Mouse (Mus musculus) embryonic facial prominence, embryonic 13.5 days (tissue): Measurements from ENCODE around the gene Phf7. TPM values are rescaled to one million over a fixed set of nuclear protein-coding genes. Genes with fewer than 3 reads are reported as not detected.

Experiments
- ATAC-seq: fragments of 200-750 bp; cut with Nextera tagmentation; 2 replicates; pipeline ENCODE4 v1.8.0; 2017; ENCODE audit warnings: low read depth; ENCODE audit not compliant: insufficient number of reproducible peaks, insufficient read depth, low FRiP score, low TSS enrichment
- H3K27ac ChIP-seq: fragments of 300-500 bp; sonication (generic); 2 replicates; pipeline ENCODE4 v1.5.1; 2015; ENCODE audit warnings: moderate library complexity, mild to moderate bottlenecking, inconsistent platforms
- H3K27me3 ChIP-seq: fragments of 300-500 bp; sonication (generic); 2 replicates; pipeline ENCODE4 v1.6.1; 2015; ENCODE audit warnings: mild to moderate bottlenecking, inconsistent platforms
- H3K36me3 ChIP-seq: fragments of 300-500 bp; sonication (generic); 2 replicates; pipeline ENCODE4 v1.6.1; 2015; ENCODE audit warnings: mild to moderate bottlenecking, inconsistent platforms
- H3K4me1 ChIP-seq: fragments of 300-500 bp; sonication (generic); 2 replicates; pipeline ENCODE4 v1.6.1; 2015; ENCODE audit warnings: inconsistent platforms
- H3K4me2 ChIP-seq: fragments of 300-500 bp; sonication (generic); 2 replicates; pipeline ENCODE4 v1.6.1; 2015; ENCODE audit warnings: moderate library complexity, mild to moderate bottlenecking, inconsistent platforms
- H3K4me3 ChIP-seq: fragments of 300-500 bp; sonication (generic); 2 replicates; pipeline ENCODE4 v1.5.1; 2015; ENCODE audit warnings: mild to moderate bottlenecking, inconsistent platforms
- H3K9ac ChIP-seq: fragments of 300-500 bp; sonication (generic); 2 replicates; pipeline ENCODE4 v1.6.1; 2015; ENCODE audit warnings: mild to moderate bottlenecking, inconsistent platforms
- H3K9me3 ChIP-seq: fragments of 300-500 bp; sonication (generic); 2 replicates; pipeline ENCODE4 v1.6.1; 2016; ENCODE audit warnings: inconsistent platforms
- WGBS: fragments of 180-500 bp; shearing (Covaris S2); methylation state at CpG from one replicate; pipeline ENCODE4 v1.1.7; 2015; ENCODE audit warnings: mixed read lengths; 5-methylcytosine and 5-hydroxymethylcytosine counted together
- polyA plus RNA-seq: library from polyadenylated mRNA; unstranded; fragments of >200 nt; fragmentation: Nextera tagmentation; extraction: Ambion mirVana; gene quantifications from 2 replicates; pipeline ENCODE4 v1.2.1, GENCODE M21; 2015

The Phf7 gene
- polyA plus RNA-seq = 12.4 and 14.3 TPM in 2 replicates

- peak; percentile 90 for ATAC-seq
- under 1% methylated on average over 75 of the region's 75 CpGs for WGBS
Measured at GRCm38 (mm10) chr14:31251084-31251604, at the start of gene Phf7, which contains the start of gene Bap1. Gene Phf7 (minus strand): TSS chr14:31251317. Gene Bap1 (plus strand): TSS chr14:31251450.

GRCm38 (mm10) chr14:31285728-31286127, 34.6 kb upstream of the Phf7 start:
- H3K4me1 ChIP-seq = no peaks in the 10 kb centered on the region
- H3K9ac ChIP-seq = no peak overlapping the region
- H3K4me3 ChIP-seq = no peak overlapping the region
- H3K27ac ChIP-seq = no peak overlapping the region
- no peaks in the 10 kb centered on the region for H3K36me3 ChIP-seq
- H3K4me2 ChIP-seq = no peak overlapping the region
- no peaks in the 10 kb centered on the region for H3K9me3 ChIP-seq
- 82% methylated on average over 8 of the region's 8 CpGs for WGBS
- H3K27me3 ChIP-seq = 0 out of 2 replicates have a peak, but pooled peaks cover 4% of the 10 kb centered on the region
- no peak for ATAC-seq

More at GRCm38 (mm10) chr14:31251084-31251604, at the start of gene Phf7, which contains the start of gene Bap1:
- Histone ChIP-seq H3K9me3 (no peaks in the 10 kb centered on the region), H3K4me3 (peak within 1 kb of the TSS; percentile 97), H3K27me3 (no peaks in the 10 kb centered on the region), H3K9ac (peak within 1 kb of the TSS; percentile 97), H3K36me3 (peaks cover 34% of the 10 kb centered on the region), H3K4me1 (peaks cover 16% of the 10 kb centered on the region), H3K4me2 (peak within 1 kb of the TSS; percentile 83), H3K27ac (peak within 1 kb of the TSS; percentile 95)

- no peak for ATAC-seq
- Histone ChIP-seq H3K27ac (no peak overlapping the region), H3K4me2 (no peak overlapping the region), H3K36me3 (no peaks in the 10 kb centered on the region), H3K4me1 (peaks cover 19% of the 10 kb centered on the region), H3K27me3 (no peaks in the 10 kb centered on the region), H3K9me3 (0 out of 2 replicates have a peak, but pooled peaks cover 3% of the 10 kb centered on the region), H3K4me3 (no peak overlapping the region), H3K9ac (no peak overlapping the region)
- 20% methylated on average over 7 of the region's 7 CpGs for WGBS
Measured at GRCm38 (mm10) chr14:31272164-31272563, 21.0 kb upstream of the Phf7 start.

- no peak overlapping the region for H3K4me2 ChIP-seq
Measured at GRCm38 (mm10) chr14:31271121-31271520, 20.0 kb upstream of the Phf7 start.

GRCm38 (mm10) chr14:31269456-31270100, 18.5 kb upstream of the Phf7 start:
- 14% methylated on average over 28 of the region's 28 CpGs for WGBS
- peaks cover 25% of the 10 kb centered on the region for H3K4me1 ChIP-seq
- H3K4me3 ChIP-seq = peak overlapping the region; percentile 42
- peak; percentile 85 for ATAC-seq
- H3K27me3 ChIP-seq = no peaks in the 10 kb centered on the region
- H3K4me2 ChIP-seq = peak overlapping the region; percentile 66
- no peaks in the 10 kb centered on the region for H3K9me3 ChIP-seq
- peak overlapping the region; percentile 76 for H3K27ac ChIP-seq
- H3K36me3 ChIP-seq = 0 out of 2 replicates have a peak, but pooled peaks cover 3% of the 10 kb centered on the region
- H3K9ac ChIP-seq = peak overlapping the region; percentile 68

More at GRCm38 (mm10) chr14:31271121-31271520, 20.0 kb upstream of the Phf7 start:
- H3K9me3 ChIP-seq = 0 out of 2 replicates have a peak, but pooled peaks cover 3% of the 10 kb centered on the region
- peaks cover 19% of the 10 kb centered on the region for H3K4me1 ChIP-seq
- H3K9ac ChIP-seq = no peak overlapping the region
- ATAC-seq = no peak
- H3K4me3 ChIP-seq = no peak overlapping the region
- 91% methylated on average over 6 of the region's 6 CpGs for WGBS
- 0 out of 2 replicates have a peak, but pooled peaks cover 3% of the 10 kb centered on the region for H3K36me3 ChIP-seq
- H3K27me3 ChIP-seq = no peaks in the 10 kb centered on the region
- H3K27ac ChIP-seq = no peak overlapping the region

- H3K27ac ChIP-seq = no peak overlapping the region
- ATAC-seq = no peak
- peaks cover 6% of the 10 kb centered on the region; the same call in 1 of the 2 replicates for H3K36me3 ChIP-seq
- H3K9ac ChIP-seq = peak overlapping the region; percentile 68; the same call in 1 of the 2 replicates
- no peaks in the 10 kb centered on the region for H3K9me3 ChIP-seq
- WGBS = 62% methylated on average over 9 of the region's 9 CpGs
- peak overlapping the region; percentile 66 for H3K4me2 ChIP-seq
- peaks cover 27% of the 10 kb centered on the region for H3K4me1 ChIP-seq
- H3K4me3 ChIP-seq = peak overlapping the region; percentile 42
- no peaks in the 10 kb centered on the region for H3K27me3 ChIP-seq
Measured at GRCm38 (mm10) chr14:31268301-31269001, 17.3 kb upstream of the Phf7 start.

- Histone ChIP-seq H3K36me3 (peaks cover 13% of the 10 kb centered on the region), H3K4me3 (no peak overlapping the region), H3K9ac (no peak overlapping the region), H3K9me3 (no peaks in the 10 kb centered on the region), H3K4me2 (no peak overlapping the region), H3K27me3 (no peaks in the 10 kb centered on the region), H3K27ac (no peak overlapping the region), H3K4me1 (peaks cover 27% of the 10 kb centered on the region)
- no peak for ATAC-seq
- WGBS = 85% methylated on average over 11 of the region's 11 CpGs
Measured at GRCm38 (mm10) chr14:31267649-31268048, 16.5 kb upstream of the Phf7 start.

GRCm38 (mm10) chr14:31260932-31261331, 9.8 kb upstream of the Phf7 start:
- H3K36me3 ChIP-seq = peaks cover 78% of the 10 kb centered on the region
- 94% methylated on average over 9 of the region's 9 CpGs for WGBS

GRCm38 (mm10) chr14:31260374-31260773, 9.3 kb upstream of the Phf7 start:
- no peak overlapping the region for H3K27ac ChIP-seq
- WGBS = 95% methylated on average over 4 of the region's 4 CpGs
- H3K9me3 ChIP-seq = no peaks in the 10 kb centered on the region
- no peak overlapping the region for H3K4me2 ChIP-seq
- peaks cover 84% of the 10 kb centered on the region for H3K36me3 ChIP-seq
- peaks cover 8% of the 10 kb centered on the region for H3K4me1 ChIP-seq
- no peaks in the 10 kb centered on the region for H3K27me3 ChIP-seq
- ATAC-seq = no peak
- H3K9ac ChIP-seq = no peak overlapping the region
- H3K4me3 ChIP-seq = no peak overlapping the region

More at GRCm38 (mm10) chr14:31260932-31261331, 9.8 kb upstream of the Phf7 start:
- Histone ChIP-seq H3K9me3 (no peaks in the 10 kb centered on the region), H3K27me3 (no peaks in the 10 kb centered on the region), H3K27ac (no peak overlapping the region), H3K4me1 (peaks cover 8% of the 10 kb centered on the region), H3K9ac (no peak overlapping the region), H3K4me3 (no peak overlapping the region), H3K4me2 (no peak overlapping the region)
- ATAC-seq = no peak

GRCm38 (mm10) chr14:31258476-31259050, 7.4 kb upstream of the Phf7 start:
- Histone ChIP-seq H3K27me3 (no peaks in the 10 kb centered on the region), H3K36me3 (peaks cover 99% of the 10 kb centered on the region)

GRCm38 (mm10) chr14:31252091-31252490, 974 bp upstream of the Phf7 start:
- no peaks in the 10 kb centered on the region for H3K27me3 ChIP-seq
- H3K4me3 ChIP-seq = peak overlapping the region; percentile 97
- peak overlapping the region; percentile 83 for H3K4me2 ChIP-seq
- H3K36me3 ChIP-seq = peaks cover 43% of the 10 kb centered on the region
- H3K27ac ChIP-seq = 0 out of 2 replicates have a peak overlapping the region, but pooled peaks have one; percentile 76
- no peak for ATAC-seq
- peak overlapping the region; percentile 97 for H3K9ac ChIP-seq
- H3K9me3 ChIP-seq = no peaks in the 10 kb centered on the region
- peaks cover 16% of the 10 kb centered on the region for H3K4me1 ChIP-seq
- 88% methylated on average over 5 of the region's 5 CpGs for WGBS

More at GRCm38 (mm10) chr14:31258476-31259050, 7.4 kb upstream of the Phf7 start:
- Histone ChIP-seq H3K9ac (no peak overlapping the region), H3K4me1 (no peaks in the 10 kb centered on the region), H3K9me3 (no peaks in the 10 kb centered on the region), H3K27ac (no peak overlapping the region), H3K4me3 (no peak overlapping the region), H3K4me2 (no peak overlapping the region)
- no peak for ATAC-seq
- WGBS = 95% methylated on average over 14 of the region's 14 CpGs
